Mouse (Mus musculus) olfactory bulb, adult 2 months (tissue): ENCODE results near the gene Myo18b.

Source experiments
- CTCF ChIP-seq: fragments of 200-500 bp; IDR thresholded peaks from 2 replicates; pipeline ENCODE4 v1.5.1; 2012; ENCODE audit warnings: low read depth, mild to moderate bottlenecking, low read length, moderate library complexity; ENCODE audit not compliant: insufficient read depth
- POLR2A ChIP-seq: fragments of 200-500 bp; IDR thresholded peaks from 2 replicates; pipeline ENCODE4 v1.6.1; 2012; ENCODE audit warnings: mild to moderate bottlenecking, low read depth, low read length, moderate library complexity; ENCODE audit not compliant: insufficient read depth

DNA sequence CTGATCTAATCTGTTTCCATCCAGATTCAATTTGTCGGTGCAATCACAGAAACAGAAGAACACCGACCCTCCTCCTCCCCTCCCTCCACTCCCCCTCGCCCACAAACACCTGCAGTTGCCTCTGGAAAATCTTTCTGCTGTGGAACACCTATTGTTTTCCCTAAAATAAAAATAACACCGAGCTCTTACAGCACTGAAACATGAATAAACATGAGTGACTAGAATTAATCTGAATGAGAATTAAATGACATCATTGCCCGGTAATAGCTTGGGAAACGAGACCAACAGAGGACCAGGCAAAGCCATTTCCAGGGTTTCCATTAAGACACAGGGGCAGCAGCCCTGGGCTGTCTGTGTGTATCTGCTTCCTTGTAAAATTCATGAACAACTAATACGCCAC, 46.1 kb upstream of the Myo18b start:
- TF ChIP-seq CTCF (no peak), POLR2A (no peak)
